Mouse (Mus musculus) gastrocnemius, postnatal 25 days (tissue): ENCODE data around the gene Otog. TPM values are rescaled to one million over a fixed set of nuclear protein-coding genes. Genes with fewer than 3 reads are reported as not detected.
A peak's percentile ranks its signal among the peaks of the same experiment; 100 is the strongest.

Experiments used
- DNase-seq: peaks from one replicate; pipeline ENCODE4 v3.0.0; 2022
- total RNA-seq, 2 experiments: library from RNA; stranded (reverse); gene quantifications; 1 replicate in 1 of 2; 2 replicates in 1 of 2; pipeline ENCODE4 v1.2.3; 2021

Otog gene
- total RNA-seq, 2 experiments from 2014 or later, result 0.48 to 0.49 TPM

DNA sequence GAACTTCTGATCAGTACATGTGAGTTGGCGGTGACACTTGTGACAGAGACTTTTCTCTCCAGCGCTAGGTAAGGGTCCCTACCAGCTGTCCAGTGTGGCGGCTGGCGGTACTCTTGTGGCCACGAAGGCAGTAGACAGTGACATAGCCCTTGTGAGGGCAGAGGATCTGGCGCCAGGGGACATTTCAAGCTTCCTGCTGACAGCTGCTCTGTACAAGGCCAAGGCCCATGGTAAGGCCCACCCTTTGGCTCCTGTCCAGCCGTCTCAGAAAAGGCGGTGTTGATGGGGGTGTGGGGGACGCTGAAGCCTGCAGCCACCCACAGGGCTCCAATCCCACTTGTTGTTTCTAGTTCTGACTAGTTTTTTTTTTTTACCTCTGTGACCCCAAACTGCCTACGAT is 42.9 kb downstream of the Otog start:
- DNase-seq, result no peak

DNA sequence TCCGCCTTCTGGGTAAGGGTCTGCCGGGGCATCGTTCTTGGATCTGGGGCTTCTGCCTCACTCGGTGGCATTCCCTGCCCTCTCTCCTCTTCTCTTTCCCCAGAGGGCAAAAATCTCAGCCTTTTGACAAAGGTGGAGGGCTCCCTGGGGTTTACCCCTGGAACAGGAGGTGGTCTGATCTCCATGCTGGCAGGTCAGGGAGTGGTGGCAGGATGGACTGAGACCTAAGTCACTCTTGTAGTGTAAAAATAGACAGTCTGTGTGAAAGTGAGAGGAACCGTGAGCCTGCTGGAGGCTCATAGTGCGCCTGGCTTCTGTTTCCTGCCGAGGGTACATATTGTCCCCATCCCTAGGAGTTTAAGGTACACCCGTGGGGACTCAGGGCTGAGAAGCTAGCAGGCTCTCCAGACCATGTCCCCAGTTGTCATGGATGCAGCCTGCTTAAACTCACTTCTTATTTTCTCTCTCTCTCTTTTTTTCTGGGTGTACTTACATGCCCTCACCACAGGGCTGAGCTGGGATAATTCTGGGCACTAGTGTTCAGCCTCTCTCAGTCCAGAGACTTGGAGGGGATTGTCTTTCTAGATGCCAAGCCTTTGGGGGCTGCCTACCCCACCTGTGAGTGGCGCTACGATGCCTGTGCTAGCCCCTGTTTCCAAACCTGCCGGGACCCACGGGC is 44.5 kb downstream of the Otog start:
- DNase-seq, result no peak

GRCm38 (mm10) chr7:46286391-46286790 is 45.6 kb downstream of the Otog start:
- no peak for DNase-seq

- DNase-seq, result no peak
Measured at GRCm38 (mm10) chr7:46287051-46287450, 46.3 kb downstream of the Otog start.

DNA sequence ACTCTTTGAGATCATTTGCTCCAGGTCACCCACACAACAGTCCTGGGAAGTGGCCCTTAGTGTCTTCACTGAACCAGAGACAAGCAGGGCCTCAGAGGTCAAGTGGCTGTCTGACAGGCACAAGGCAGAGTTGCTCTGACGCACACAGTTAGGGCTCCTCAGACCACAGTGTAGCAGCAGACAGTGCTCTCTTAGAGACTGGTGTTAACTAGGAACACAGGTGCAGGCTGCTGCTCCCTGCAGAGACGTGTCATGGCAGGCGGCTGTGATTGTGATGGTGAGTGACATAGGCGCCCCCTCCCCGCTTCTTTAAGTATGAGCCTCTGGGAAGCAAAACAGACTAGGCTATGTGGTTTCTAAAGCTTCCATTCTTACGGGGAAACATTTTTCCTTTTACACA is 55.5 kb downstream of the Otog start:
- DNase-seq, result no peak

DNA sequence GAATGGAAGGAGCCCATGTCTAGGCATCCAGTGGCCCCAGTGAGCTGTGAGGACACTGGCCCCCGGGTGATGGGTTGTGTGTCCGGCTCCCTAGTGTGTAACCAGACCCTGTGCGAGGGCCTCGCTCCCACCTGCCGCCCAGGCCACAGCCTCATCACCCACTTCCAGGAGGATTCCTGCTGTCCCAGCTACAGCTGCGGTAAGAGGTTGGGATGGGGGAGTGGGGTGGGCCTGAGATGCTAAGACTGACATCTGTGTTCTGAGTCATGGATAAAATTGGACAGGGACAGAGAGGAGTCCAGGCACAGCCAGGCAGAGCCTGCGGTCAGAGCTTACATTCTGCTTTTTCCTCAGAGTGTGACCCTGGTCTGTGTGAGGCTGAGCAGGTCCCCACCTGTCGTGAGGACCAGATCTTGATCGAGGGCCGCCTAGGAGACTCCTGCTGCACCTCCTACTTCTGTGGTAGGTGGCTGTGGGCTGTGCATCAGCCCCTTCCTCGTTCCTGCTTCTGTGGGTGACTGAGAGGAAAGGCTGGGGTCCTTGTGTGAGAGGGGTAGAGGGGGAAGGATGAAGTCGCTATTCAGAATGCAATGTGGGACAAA is 60.3 kb downstream of the Otog start:
- DNase-seq, result no peak

DNA sequence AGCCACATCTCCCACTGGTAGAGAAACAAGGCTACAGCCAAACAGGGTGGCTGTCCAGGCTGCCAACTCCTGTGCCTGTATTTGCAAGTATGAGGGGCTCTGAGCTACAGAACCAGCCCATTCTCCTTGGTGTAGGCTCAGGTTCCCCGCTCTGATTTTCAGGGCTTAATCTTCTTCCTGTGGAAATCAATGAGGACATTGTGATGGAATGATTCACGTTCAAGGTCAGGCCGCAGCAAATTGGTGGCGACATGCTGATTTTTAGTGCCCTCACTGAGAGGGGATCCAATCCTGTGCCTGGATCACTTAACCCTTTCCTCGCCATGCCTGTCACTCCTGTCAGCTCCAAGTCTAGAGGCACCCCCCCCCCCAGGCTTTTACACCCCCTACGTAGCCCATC is 72.7 kb downstream of the Otog start:
- DNase-seq, result no peak

GRCm38 (mm10) chr7:46314220-46315009 is 73.6 kb downstream of the Otog start:
- no peak for DNase-seq

- peak; percentile 72 for DNase-seq
Measured at GRCm38 (mm10) chr7:46315692-46316091, 74.9 kb downstream of the Otog start.

GRCm38 (mm10) chr7:46316948-46317347 is 76.2 kb downstream of the Otog start:
- peak; percentile 40 for DNase-seq

DNA sequence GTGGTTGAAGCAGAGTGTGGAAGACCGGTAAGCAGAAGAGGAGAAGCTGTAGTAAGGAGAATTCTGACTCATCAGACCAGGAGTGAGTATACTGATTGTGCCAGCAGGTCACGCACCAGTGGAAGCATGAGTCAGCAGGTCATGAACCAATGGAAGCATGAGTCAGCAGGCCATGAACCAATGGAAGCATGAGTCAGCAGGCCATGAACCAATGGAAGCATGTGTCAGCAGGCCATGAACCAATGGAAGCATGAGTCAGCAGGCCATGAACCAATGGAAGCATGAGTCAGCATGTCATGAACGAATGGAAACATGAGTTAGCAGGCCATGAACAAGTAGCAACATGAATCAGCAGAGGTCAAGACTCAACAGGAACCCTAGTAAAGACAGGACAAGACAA is 80.5 kb downstream of the Otog start:
- no peak for DNase-seq

DNA sequence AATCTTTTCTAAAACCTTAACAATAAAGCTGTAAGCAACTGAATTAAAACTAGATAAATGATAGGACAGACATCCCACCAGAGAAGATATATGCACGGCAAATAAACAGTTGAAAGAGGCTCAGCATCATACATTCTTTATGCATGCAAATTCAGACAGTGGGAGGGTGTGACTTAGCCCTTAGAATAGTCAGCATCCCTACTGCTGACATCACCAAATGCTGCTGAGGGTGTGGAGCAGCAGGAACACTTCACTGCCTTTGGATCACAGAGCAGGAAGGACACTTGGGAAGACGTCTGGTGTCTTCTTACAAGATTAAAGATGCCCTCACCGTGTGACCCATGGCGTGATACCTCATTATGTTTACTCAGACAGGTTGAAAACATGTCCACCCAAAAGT is 87.1 kb downstream of the Otog start:
- DNase-seq, result no peak

DNA sequence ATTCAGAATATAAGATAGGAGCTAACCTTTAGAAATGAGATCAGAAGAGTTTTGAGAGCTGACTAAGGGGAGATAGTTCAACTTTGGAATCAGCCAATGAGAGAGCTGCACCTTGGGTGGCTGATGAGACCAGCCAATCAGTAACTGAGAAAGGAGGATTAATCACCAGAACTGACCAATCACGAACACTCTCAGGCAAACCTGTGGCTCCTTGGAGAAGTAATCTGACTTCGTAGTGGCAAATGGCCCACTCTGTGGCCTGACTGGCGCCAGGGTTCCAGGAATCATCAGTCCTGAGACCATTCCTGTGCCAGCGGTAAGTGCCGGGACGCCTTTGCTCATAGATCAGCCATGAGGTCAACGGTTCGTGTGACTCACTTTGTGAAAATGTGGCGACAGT is 96.6 kb downstream of the Otog start:
- DNase-seq, result peak; percentile 41

DNA sequence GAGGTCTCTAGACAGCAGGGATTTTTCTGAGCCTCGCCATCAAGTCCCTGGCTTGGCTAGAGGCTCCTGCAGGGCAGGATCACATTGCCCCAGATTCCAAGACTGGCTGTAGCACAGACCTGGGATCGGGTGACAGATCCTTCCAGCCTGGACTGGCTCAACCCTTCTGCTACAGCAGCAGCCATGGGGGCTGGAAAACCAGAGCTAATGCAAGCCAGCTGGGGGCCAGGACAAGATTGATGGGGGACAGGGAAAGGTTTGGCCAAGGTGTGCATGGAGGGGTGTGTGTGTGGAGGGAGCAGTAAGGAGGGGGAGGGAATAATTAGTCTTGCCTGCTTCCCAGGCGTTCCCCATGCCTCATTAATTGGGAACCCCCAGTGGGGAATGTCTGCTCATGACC is 99.0 kb downstream of the Otog start:
- DNase-seq, result peak; percentile 65

DNA sequence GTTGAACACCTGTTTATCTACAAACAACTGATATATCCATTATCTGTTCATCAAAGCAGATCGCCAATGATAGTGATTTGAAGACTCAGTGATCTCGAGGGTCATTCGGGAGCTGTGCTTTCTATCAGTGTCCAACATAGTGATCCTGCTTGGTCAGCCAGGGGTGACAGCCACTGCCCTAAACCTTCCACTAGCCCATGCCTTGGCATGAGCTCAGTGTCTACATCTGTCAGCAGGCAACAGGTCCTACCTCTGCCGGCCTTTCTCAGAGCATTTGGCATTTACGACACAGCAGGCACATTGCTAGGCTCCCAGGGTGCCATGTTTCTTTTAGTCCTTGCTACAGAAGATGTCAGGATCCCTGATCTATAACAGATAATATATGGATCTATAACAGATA is 99.5 kb downstream of the Otog start:
- peak; percentile 44 for DNase-seq

DNA sequence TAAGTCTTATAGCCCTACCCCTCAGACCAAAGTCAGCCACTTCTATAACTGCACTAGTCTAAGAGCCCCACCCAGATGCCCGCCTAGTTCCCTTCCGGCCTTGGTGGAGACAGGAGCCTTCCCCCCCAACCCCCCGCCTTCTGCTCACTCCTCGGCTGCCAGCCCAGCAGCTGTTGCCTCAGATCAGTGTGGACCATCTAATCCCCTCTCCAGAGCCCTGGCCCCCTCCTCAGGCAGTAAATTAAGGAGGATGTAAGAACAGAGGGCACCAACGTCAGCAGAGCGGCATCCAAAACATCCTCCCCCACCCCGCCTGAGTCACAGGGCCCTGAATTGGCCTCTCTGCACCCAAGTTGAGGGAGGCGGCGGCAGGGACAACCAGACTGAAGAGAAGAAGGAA is 100.7 kb downstream of the Otog start:
- DNase-seq, result peak; percentile 85

DNA sequence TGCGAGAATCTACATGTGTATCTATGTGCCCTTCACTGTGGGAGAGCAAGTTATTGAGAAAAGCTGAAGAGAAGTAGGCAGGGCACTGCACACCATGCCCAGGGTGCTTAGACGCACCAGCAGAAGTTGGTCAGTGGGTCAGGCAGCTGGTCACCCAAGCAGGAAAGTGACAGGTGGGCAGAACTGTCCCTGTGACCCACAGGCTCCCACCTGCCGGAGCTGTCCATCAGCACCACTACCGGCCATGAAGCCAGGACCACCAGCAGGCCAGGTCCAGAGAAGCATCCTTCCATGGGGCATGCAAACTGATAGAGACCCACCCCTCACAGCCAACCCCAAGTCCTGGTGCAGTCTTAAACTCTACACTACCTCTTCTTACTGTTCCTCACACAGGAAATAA is 106.9 kb downstream of the Otog start:
- peak; percentile 33 for DNase-seq

- peak; percentile 14 for DNase-seq
Measured at GRCm38 (mm10) chr7:46348813-46349212, 108.0 kb downstream of the Otog start.

- DNase-seq, result peak; percentile 80
Measured at GRCm38 (mm10) chr7:46350119-46350702, 109.4 kb downstream of the Otog start.

- DNase-seq, result no peak
Measured at GRCm38 (mm10) chr7:46352748-46353147, 112.0 kb downstream of the Otog start.

DNA sequence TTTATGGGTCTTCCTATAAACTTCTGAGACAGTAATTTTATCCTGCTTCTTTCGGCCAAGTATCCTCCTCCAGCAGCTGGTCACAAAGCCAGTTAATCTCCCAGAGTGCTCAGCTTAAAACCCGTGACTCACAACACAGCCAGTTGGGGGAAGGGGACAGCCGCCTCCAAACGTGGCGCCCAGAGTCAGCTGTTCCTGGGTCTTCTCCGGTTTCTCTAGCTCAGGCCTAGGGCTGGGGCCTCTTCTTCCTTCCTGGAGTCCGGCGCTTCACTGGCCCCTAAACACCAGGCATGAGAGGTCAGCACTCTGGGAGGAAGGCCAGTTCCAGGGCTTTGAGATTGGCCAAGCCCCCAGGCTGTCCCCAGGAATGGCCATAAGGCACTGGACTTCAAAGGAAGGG is 112.4 kb downstream of the Otog start:
- peak; percentile 81 for DNase-seq

DNA sequence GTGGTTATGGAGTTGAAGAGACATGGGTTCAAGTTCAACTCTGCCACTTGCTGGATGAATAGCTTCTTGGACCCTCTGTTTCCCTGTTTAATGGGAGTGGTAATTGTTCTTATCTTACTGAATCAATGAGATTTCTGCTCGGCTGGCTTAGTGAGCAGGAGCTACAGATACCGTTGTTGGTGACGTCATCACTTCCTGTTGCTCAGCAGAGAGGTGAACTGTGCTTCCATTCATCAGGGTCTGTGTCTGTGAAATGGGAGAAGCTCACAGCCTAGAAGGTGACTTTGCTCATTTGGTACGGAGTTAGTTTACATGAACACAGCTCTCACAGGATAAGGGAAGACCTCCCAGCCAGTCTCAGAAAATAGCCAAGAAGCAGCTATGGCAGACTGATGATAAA is 113.1 kb downstream of the Otog start:
- DNase-seq, result no peak
